Mouse (Mus musculus): ENCODE measurements around the gene Eepd1.
A peak's percentile ranks its signal among the peaks of the same experiment; 100 is the strongest.

- TF ChIP-seq JUND (IDR thresholded peaks at IDR 0.05; ENCODE audit: low read depth, low read length) (no peak), GABPA (IDR thresholded peaks at IDR 0.05; ENCODE audit: low read depth, low read length) (no peak), CTCF (IDR thresholded peaks at IDR 0.05 in 2 of 3, conservative IDR thresholded peaks at IDR 0.05 in 1 of 3; ENCODE audit: control insufficient read depth in 1 of 3, insufficient read depth in 1 of 3, low read depth in 2 of 3, low read length in 3 of 3, poor library complexity in 1 of 3, severe bottlenecking in 1 of 3) (no peak), POLR2A (IDR thresholded peaks at IDR 0.05; ENCODE audit: control insufficient read depth in 1 of 2, insufficient read depth in 1 of 2, low read depth in 1 of 2, low read length in 2 of 2, poor library complexity in 1 of 2) (peak; percentile 51 to 57; a peak in 1 of 4 replicates), GATA1 (IDR thresholded peaks at IDR 0.05; ENCODE audit: low read depth, low read length) (no peak), KAT2A (conservative IDR thresholded peaks at IDR 0.05; ENCODE audit: low read depth, low read length) (no peak), MAX (IDR thresholded peaks at IDR 0.05; ENCODE audit: low read length) (no peak), ELF1 (IDR thresholded peaks at IDR 0.05; ENCODE audit: low read depth, low read length) (no peak), ZMIZ1 (IDR thresholded peaks at IDR 0.05; ENCODE audit: low read depth, low read length) (no peak)
These were observed at the start of gene Eepd1 for GRCm38 (mm10) chr9:25481344-25482095.
